Mouse (Mus musculus) sigmoid colon, adult 10 weeks (tissue): ENCODE results near the gene Gm3542. TPM values are rescaled to one million over a fixed set of nuclear protein-coding genes. Genes with fewer than 3 reads are reported as not detected.

Source experiments
- polyA plus RNA-seq: library from polyadenylated mRNA; stranded (reverse); fragments of 350-450 nt; fragmentation: Illumina TruSeq; extraction: RNeasy Lipid Tissue Mini Kit (QIAGEN cat#74804); gene quantifications from one replicate; pipeline ENCODE4 v1.2.3, GENCODE M21; 2014; ENCODE audit warnings: low read depth, low replicate concordance

Gene Gm3542
- polyA plus RNA-seq, result not detected

DNA sequence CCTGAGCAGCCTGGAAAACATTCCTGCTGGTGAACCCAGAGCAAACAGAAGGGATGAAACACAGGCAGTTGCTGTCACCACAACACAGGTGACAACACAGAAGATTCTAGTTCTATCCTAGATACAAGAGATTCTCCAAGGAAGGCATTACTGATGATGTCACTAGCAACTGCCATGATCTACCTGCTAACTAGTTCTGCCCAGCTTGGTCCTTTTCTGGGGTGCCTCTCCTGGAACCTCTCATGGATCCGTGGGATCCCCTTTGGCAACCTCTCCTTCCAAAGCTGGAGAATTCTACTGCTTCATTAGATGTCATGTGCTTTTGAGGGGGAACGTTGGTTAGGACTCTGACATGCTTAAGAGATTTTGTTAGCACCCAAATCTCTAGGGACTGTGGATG is at the start of gene Gm3542:
Gm3542 (minus strand) TSS at position 101 of the 400 bp plus-strand sequence.

Other genes starting within 250 kb of the Gm3542 start
- not detected for gene Gm8279, start 203.4 kb downstream of the Gm3542 start, polyA plus RNA-seq
- not detected for gene Gm3317, start 170.4 kb downstream of the Gm3542 start, polyA plus RNA-seq
- gene Gm8271, start 149.1 kb downstream of the Gm3542 start, polyA plus RNA-seq, result not detected
- not detected for gene Gm3526, start 74.3 kb downstream of the Gm3542 start, polyA plus RNA-seq
- gene Gm3500, start 54.1 kb upstream of the Gm3542 start, polyA plus RNA-seq, result not detected
- gene Gm3194, start 120.5 kb upstream of the Gm3542 start, polyA plus RNA-seq, result 0.79 TPM
- not detected for gene Gm8246, start 142.9 kb upstream of the Gm3542 start, polyA plus RNA-seq
- not detected for gene Gm3187, start 149.3 kb upstream of the Gm3542 start, polyA plus RNA-seq
- 0.66 TPM for gene Gm3488, start 166.7 kb upstream of the Gm3542 start, polyA plus RNA-seq
- gene Gm3532, start 203.6 kb upstream of the Gm3542 start, polyA plus RNA-seq, result not detected